Mouse (Mus musculus) embryonic facial prominence, embryonic 12.5 days (tissue): ENCODE measurements around the gene Kcnip1. TPM values are rescaled to one million over a fixed set of nuclear protein-coding genes. Genes with fewer than 3 reads are reported as not detected.
A peak's percentile ranks its signal among the peaks of the same experiment; 100 is the strongest.

Source experiments
- ATAC-seq: fragments of 200-750 bp; cut with Nextera tagmentation; 2 replicates; pipeline ENCODE4 v1.8.0; 2017; ENCODE audit not compliant: insufficient number of reproducible peaks, insufficient read depth, low FRiP score, low TSS enrichment
- H3K27ac ChIP-seq: fragments of 300-500 bp; sonication (generic); 2 replicates; pipeline ENCODE4 v1.5.1; 2016; ENCODE audit warnings: mild to moderate bottlenecking
- H3K27me3 ChIP-seq: fragments of 300-500 bp; sonication (generic); 2 replicates; pipeline ENCODE4 v1.6.1; 2016; ENCODE audit warnings: mild to moderate bottlenecking, moderate library complexity
- H3K36me3 ChIP-seq: fragments of 300-500 bp; sonication (generic); 2 replicates; pipeline ENCODE4 v1.6.1; 2016; ENCODE audit warnings: mild to moderate bottlenecking
- H3K4me1 ChIP-seq: fragments of 300-500 bp; sonication (generic); 2 replicates; pipeline ENCODE4 v1.6.1; 2016
- H3K4me2 ChIP-seq: fragments of 300-500 bp; sonication (generic); replicated peaks from 2 replicates; pipeline ENCODE4 v1.6.1; 2016; ENCODE audit warnings: mild to moderate bottlenecking, moderate library complexity
- H3K4me3 ChIP-seq: fragments of 300-500 bp; sonication (generic); 2 replicates; pipeline ENCODE4 v1.5.1; 2016; ENCODE audit warnings: mild to moderate bottlenecking
- H3K9ac ChIP-seq: fragments of 300-500 bp; sonication (generic); 2 replicates; pipeline ENCODE4 v1.6.1; 2016; ENCODE audit warnings: mild to moderate bottlenecking, moderate library complexity
- H3K9me3 ChIP-seq: fragments of 300-500 bp; sonication (generic); 2 replicates; pipeline ENCODE4 v1.6.1; 2016; ENCODE audit warnings: mild to moderate bottlenecking, moderate library complexity
- WGBS: fragments of 180-500 bp; shearing (Covaris S2); methylation state at CpG from one replicate; pipeline ENCODE4 v1.1.7; 2016; 5-methylcytosine and 5-hydroxymethylcytosine counted together
- polyA plus RNA-seq: library from polyadenylated mRNA; unstranded; fragments of >200 nt; fragmentation: Nextera tagmentation; extraction: Ambion mirVana; gene quantifications from 2 replicates; pipeline ENCODE4 v1.2.1, GENCODE M21; 2016

Kcnip1 gene
- polyA plus RNA-seq, 1 experiment from 2014 or later = 5.8 TPM

DNA sequence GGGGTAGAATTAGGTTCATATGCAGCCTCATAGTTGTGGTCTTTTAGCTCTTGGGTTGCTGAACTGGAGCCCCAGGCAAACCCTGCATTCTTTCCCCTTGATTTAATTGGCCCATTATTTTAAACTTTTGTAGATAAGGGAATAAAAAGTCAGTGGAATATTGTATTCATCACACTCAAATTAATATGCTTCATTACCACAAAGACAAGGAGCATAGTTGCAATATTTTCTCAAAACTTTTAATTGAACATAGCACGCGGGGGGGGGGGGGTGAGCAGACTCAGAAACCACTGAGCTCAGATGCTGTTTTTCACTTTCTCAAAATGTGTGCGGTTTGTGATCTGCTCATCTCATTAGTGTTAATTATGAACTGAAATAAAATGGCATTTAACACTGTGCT, 302.8 kb downstream of the Kcnip1 start:
- Histone ChIP-seq H3K4me3 (no peak overlapping the region), H3K36me3 (no peaks in the 10 kb centered on the region), H3K27me3 (no peaks in the 10 kb centered on the region), H3K4me2 (no peak overlapping the region), H3K9ac (no peak overlapping the region), H3K9me3 (no peaks in the 10 kb centered on the region), H3K27ac (no peak overlapping the region), H3K4me1 (no peaks in the 10 kb centered on the region)
- ATAC-seq = no peak
- WGBS = 86% methylated on average over 3 of the region's 3 CpGs

DNA sequence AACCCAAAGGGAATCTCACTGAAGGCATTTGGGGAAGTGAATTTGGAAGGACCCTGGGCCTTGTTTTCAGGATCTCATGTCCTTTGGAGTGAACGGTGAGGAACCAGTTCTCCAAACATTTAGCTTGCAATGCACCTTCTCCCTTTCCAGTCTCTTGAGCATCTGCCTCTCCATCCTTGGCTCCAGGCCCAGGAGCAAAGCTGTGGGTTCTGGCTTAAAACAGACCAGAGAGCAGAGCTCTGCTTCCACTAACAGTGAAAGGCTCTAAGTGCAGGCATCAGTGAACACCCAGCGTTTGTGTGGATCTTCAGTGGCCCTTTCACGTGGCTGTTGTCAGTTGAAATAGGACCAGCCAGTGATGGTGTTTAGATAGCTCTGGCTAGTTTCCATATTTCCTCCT, 307.0 kb downstream of the Kcnip1 start:
- H3K4me3 ChIP-seq = no peak overlapping the region
- H3K4me2 ChIP-seq = no peak overlapping the region
- H3K4me1 ChIP-seq = no peaks in the 10 kb centered on the region
- peaks cover 5% of the 10 kb centered on the region; the same call in 1 of the 2 replicates for H3K27me3 ChIP-seq
- ATAC-seq = no peak
- 76% methylated on average over 3 of the region's 3 CpGs for WGBS
- no peaks in the 10 kb centered on the region for H3K36me3 ChIP-seq
- H3K9me3 ChIP-seq = no peaks in the 10 kb centered on the region
- no peak overlapping the region for H3K9ac ChIP-seq
- no peak overlapping the region for H3K27ac ChIP-seq

DNA sequence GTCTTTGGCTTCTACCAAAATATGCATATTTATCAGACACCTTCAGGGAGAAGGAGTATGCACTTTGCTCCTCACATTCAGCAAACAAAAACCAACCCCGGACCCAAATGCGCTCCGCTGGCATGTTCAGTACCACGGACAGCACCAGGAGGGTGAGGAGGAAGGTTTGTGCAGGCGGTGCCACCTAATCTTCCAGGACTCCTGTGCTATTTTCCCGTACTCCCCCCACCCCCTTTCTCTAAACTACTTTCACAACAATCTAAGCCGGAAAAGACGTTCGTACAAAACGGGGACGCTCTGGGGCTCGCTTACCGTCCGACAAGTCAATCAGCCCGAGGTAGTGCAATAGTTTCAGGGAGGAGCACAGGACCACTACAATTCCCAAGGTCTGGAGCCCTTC, 312.8 kb downstream of the Kcnip1 start:
- Histone ChIP-seq H3K36me3 (no peaks in the 10 kb centered on the region), H3K4me2 (peak overlapping the region; percentile 36), H3K4me1 (no peaks in the 10 kb centered on the region), H3K9me3 (no peaks in the 10 kb centered on the region), H3K4me3 (no peak overlapping the region), H3K9ac (no peak overlapping the region), H3K27ac (no peak overlapping the region), H3K27me3 (peaks cover 11% of the 10 kb centered on the region; the same call in 1 of the 2 replicates)
- ATAC-seq = no peak
- WGBS = under 1% methylated on average over 15 of the region's 15 CpGs

DNA sequence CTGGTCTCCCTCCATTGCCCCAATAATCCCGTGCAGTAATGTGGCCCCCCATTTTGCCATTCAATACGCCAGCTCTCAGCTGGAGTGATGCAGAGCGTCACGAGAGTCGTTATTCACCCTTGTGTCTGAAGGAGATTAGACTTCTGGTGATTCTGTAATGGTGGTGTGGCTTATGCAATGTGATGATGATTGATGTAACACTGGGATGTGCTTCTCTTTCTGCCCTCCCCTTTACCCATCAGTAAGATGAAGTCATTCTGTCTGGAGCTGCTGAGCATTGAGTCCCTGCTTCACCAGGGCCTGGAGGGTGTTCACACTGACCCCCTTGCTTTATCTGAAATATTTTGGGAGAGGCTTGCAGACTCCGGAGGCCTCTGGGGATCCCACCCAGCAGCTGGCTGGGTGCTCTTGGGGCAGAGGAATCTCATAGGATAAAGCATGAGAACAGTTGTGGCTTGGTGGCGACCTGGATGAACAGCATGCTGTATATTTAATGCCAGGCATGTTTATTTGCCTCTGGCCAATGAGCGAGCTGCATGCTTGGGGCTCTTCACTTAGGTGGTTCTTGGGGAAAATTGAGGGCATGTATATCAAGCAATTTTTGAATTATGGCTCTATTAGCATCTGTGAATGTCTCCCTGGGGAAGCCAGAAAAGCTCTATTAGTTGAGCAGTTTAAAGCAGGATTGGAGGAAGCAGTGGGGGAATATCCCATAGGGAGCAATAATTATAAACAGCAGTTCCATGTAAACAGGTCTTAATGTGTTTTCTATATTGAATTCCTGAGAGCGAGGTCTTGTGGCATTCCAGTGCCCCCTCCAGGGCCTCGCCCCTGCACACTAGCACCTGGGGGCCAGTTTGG, 322.6 kb downstream of the Kcnip1 start:
- Histone ChIP-seq H3K9me3 (no peaks in the 10 kb centered on the region), H3K4me1 (no peaks in the 10 kb centered on the region), H3K4me3 (no peak overlapping the region), H3K27me3 (no peaks in the 10 kb centered on the region), H3K36me3 (no peaks in the 10 kb centered on the region), H3K27ac (no peak overlapping the region), H3K4me2 (no peak overlapping the region), H3K9ac (no peak overlapping the region)
- ATAC-seq = no peak
- 66% methylated on average over 10 of the region's 10 CpGs for WGBS

DNA sequence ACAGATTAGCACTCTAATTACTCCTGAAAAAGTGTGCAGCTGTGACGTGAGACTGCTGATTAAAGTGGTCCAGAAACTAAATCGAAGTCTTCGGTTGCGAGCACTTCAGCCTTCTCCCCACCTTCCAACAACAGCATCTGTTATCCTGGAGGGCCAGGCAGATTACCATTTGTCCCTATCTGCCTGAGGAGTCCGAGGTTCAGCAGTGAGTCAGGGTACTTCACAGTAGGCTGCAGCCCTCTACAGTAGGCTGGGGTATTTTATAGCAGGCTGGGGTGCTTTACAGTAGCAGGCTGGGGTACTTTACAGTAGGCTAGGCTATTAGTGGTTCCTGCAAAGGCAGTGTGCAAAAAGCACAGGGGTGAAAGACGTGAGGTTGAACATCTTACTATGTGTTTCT, 324.6 kb downstream of the Kcnip1 start:
- Histone ChIP-seq H3K9ac (no peak overlapping the region), H3K27me3 (no peaks in the 10 kb centered on the region), H3K27ac (no peak overlapping the region), H3K9me3 (no peaks in the 10 kb centered on the region), H3K36me3 (no peaks in the 10 kb centered on the region), H3K4me1 (no peaks in the 10 kb centered on the region), H3K4me2 (no peak overlapping the region), H3K4me3 (no peak overlapping the region)
- no peak for ATAC-seq
- WGBS = 74% methylated on average over 6 of the region's 6 CpGs

DNA sequence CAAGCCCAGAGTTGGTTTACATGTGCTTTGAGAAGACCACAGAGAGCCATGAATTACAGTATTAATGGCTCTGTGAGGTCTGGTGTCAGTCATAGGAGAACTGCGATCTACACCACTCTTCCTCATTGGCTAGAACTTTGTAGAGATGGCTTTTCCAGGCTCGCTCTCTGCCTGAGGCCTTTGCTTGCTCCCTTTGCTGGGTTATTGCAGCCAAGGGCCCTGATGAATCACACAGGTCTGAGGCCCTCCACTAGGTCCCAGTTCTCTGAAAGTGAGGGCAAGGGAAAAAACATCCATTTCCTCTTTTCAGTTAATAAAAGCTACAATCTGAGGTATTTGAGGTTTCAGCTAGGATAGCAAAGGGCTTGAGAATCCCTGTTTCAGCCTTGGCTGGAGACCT, 329.4 kb downstream of the Kcnip1 start:
- Histone ChIP-seq H3K4me2 (no peak overlapping the region), H3K27ac (no peak overlapping the region), H3K27me3 (no peaks in the 10 kb centered on the region), H3K9ac (no peak overlapping the region), H3K9me3 (no peaks in the 10 kb centered on the region), H3K36me3 (no peaks in the 10 kb centered on the region), H3K4me3 (no peak overlapping the region), H3K4me1 (no peaks in the 10 kb centered on the region)
- ATAC-seq = no peak
- WGBS = 84% methylated on average over 2 of the region's 2 CpGs

DNA sequence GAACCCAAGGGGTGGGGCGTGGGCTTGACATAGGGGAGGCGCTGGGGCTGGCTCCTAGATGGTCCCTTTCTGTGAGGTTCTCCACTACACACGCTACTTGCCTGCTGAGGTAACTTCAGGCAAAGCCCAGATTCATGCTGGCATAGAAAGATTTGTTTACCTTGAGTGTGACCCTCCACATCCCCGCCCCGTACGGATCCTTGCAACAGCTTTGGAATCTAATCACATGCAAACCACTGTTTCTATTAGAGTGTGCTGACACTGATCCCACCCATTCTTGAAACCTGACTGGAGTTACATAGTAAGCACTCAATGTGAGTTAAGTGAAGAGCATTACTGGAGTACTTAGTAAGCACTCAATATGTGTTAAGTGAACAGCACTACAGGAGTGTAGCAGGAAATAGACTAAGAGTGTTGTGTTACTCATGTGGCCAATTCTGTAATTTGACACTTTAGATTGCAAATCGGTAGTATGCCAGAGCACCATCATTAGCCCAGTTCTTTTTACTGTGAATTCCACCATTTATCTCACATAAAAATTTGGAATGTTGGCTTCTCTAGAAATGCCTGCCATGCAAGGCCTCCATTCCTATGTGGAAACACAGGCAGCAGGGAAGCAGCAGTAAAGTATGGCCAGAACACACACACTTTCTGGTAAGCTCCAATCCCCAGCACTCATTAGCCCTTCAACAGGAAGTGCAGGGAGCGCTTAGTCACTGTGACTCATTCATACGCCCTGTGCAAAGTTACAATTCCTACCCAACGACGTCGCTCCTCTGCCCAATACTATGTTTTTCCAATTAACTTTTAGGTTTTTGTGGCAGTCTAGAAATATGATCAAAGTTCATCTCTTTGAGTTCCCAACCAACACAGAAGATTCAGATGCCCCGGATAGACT, 332.7 kb downstream of the Kcnip1 start:
- WGBS = 72% methylated on average over 13 of the region's 13 CpGs
- Histone ChIP-seq H3K4me3 (no peak overlapping the region), H3K27me3 (no peaks in the 10 kb centered on the region), H3K9me3 (no peaks in the 10 kb centered on the region), H3K4me1 (no peaks in the 10 kb centered on the region), H3K27ac (no peak overlapping the region), H3K4me2 (no peak overlapping the region), H3K9ac (no peak overlapping the region), H3K36me3 (no peaks in the 10 kb centered on the region)
- no peak for ATAC-seq

DNA sequence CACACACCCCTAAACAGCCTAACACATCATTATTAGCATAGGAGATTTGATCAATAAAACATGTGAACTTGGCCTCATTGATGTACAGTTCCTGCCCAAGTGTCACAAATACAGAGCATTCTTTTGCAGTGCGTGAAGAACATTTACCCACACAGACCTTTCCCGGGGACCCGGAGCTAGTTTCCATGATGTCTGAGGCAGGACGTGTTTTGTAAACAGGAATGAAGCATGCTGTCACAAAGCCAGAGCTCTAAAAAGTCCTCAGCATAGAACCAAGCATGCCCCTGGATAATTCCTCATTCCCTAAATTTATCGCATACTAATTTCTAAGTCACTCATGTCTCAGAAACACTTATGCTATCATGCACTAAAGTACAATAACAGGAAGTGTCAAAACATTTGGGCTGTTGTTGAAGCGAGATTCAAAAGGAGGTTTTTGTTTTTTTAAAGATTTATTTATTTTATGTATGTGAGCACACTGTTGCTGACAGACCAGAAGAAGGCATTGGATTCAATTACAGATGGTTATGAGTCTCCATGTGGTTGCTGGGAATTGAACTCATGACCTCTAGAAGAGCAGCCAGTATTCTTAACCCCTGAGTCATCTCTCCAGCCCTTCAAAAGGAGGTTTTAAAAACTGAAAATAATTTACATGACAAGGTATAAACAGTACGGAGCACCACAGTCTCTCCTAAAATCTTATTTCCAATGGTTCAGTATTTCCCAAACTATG, 336.9 kb downstream of the Kcnip1 start:
- H3K4me2 ChIP-seq = no peak overlapping the region
- no peaks in the 10 kb centered on the region for H3K36me3 ChIP-seq
- H3K4me1 ChIP-seq = no peaks in the 10 kb centered on the region
- no peak overlapping the region for H3K27ac ChIP-seq
- no peak for ATAC-seq
- H3K27me3 ChIP-seq = no peaks in the 10 kb centered on the region
- 77% methylated on average over 7 of the region's 7 CpGs for WGBS
- no peak overlapping the region for H3K9ac ChIP-seq
- H3K4me3 ChIP-seq = no peak overlapping the region
- H3K9me3 ChIP-seq = no peaks in the 10 kb centered on the region

DNA sequence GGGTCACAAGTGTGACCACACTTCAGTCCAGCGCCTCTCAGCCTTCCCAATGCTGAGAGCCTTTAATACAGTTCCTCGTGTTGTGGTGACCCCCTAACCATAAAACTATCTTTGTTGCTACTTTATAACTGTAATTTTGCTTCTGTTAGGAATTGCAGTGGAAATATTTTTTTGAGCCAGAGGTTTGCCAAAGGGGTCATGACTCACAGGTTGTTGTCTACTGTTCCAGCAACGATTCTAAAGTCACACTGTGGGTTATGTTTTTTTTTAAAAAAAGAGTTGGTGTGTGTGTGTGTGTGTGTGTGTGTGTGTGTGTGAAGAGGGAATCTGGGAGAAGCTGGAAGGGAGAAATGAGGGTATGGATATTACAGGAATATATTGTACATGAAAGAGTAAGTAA, 337.7 kb downstream of the Kcnip1 start:
- 74% methylated on average over 3 of the region's 3 CpGs for WGBS
- Histone ChIP-seq H3K4me2 (no peak overlapping the region), H3K9me3 (no peaks in the 10 kb centered on the region), H3K4me1 (no peaks in the 10 kb centered on the region), H3K9ac (no peak overlapping the region), H3K27ac (no peak overlapping the region), H3K4me3 (no peak overlapping the region), H3K36me3 (no peaks in the 10 kb centered on the region), H3K27me3 (no peaks in the 10 kb centered on the region)
- ATAC-seq = no peak

DNA sequence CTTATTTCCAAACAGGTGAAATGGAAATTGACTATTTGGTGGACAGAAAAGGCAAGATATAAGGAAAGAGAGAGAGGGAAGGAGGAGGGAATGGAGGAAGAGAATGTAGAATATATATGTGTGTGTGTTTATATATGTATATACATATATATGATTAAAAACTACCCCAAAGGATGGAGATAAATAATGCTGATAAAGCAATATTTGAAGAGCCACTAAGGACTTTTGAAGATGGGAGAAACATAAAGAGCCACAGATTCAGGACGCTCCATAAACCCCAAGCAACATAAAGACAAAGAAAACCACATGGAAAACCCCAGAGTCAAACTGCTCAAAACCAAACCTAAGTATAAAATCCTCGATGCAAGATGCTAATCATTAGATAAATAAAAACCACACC, 338.5 kb downstream of the Kcnip1 start:
- H3K4me2 ChIP-seq = no peak overlapping the region
- H3K27me3 ChIP-seq = no peaks in the 10 kb centered on the region
- 77% methylated on average over 2 of the region's 2 CpGs for WGBS
- H3K9me3 ChIP-seq = no peaks in the 10 kb centered on the region
- H3K36me3 ChIP-seq = no peaks in the 10 kb centered on the region
- H3K27ac ChIP-seq = no peak overlapping the region
- no peak for ATAC-seq
- no peaks in the 10 kb centered on the region for H3K4me1 ChIP-seq
- no peak overlapping the region for H3K9ac ChIP-seq
- no peak overlapping the region for H3K4me3 ChIP-seq

DNA sequence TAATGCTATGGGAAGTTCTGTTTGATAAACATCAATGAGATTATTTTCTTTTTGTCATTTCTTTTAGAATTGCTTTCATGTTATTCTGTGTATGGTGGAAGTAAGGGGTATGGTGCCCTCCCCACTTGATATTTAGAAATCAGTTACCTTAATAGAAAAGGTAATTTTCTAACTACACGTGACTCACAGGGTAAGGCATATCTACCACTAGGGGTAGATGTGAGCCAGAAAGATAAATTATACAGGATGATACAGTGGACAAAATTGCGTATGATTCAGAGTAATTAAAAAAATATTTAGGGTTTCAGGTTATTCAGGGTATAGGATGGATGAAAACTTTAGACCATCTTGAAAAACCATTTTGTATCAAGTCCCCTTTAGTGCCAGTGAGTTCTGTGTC, 343.6 kb downstream of the Kcnip1 start:
- H3K9ac ChIP-seq = no peak overlapping the region
- WGBS = 72% methylated on average over 2 of the region's 2 CpGs

More for the DNA sequence above, 343.6 kb downstream of the Kcnip1 start:
- H3K27me3 ChIP-seq = no peaks in the 10 kb centered on the region
- ATAC-seq = no peak
- no peak overlapping the region for H3K4me2 ChIP-seq
- H3K4me1 ChIP-seq = 0 out of 2 replicates have a peak, but pooled peaks cover 4% of the 10 kb centered on the region
- no peaks in the 10 kb centered on the region for H3K9me3 ChIP-seq
- H3K4me3 ChIP-seq = no peak overlapping the region
- H3K27ac ChIP-seq = no peak overlapping the region
- no peaks in the 10 kb centered on the region for H3K36me3 ChIP-seq
